Mouse (Mus musculus): ENCODE data around the gene Npff. TPM values are rescaled to one million over a fixed set of nuclear protein-coding genes. Genes with fewer than 3 reads are reported as not detected.
A peak's percentile ranks its signal among the peaks of the same experiment; 100 is the strongest.

Npff gene
- polyA plus RNA-seq, 1 experiment from 2014 or later: 7.1 TPM

GRCm38 (mm10) chr15:102517976-102518858, 6.5 kb downstream of the Npff start, which contains the start of gene Tarbp2:
Gene Tarbp2, plus strand, starts transcription at chr15:102518192.
- H3K36me3 ChIP-seq: peaks cover 24% of the 10 kb centered on the region
- peak; percentile 92 for ATAC-seq (ENCODE audit: low FRiP score)
- peaks cover 48% of the 10 kb centered on the region for H3K4me1 ChIP-seq (replicated peaks)
- peak within 1 kb of the TSS; percentile 89 for H3K9ac ChIP-seq
- H3K27me3 ChIP-seq: no peaks in the 10 kb centered on the region
- H3K4me3 ChIP-seq: peak within 1 kb of the TSS; percentile 71
- H3K4me2 ChIP-seq: peak within 1 kb of the TSS; percentile 75
- H3K9me3 ChIP-seq: no peaks in the 10 kb centered on the region
- peak within 1 kb of the TSS; percentile 99 for H3K27ac ChIP-seq
- under 1% methylated on average over 60 of the region's 60 CpGs for WGBS

GRCm38 (mm10) chr15:102517631-102517975, 7.1 kb downstream of the Npff start:
- H3K27ac ChIP-seq: peak overlapping the region; percentile 99
- H3K27me3 ChIP-seq: no peaks in the 10 kb centered on the region
- H3K9me3 ChIP-seq: no peaks in the 10 kb centered on the region
- H3K36me3 ChIP-seq: peaks cover 19% of the 10 kb centered on the region
- H3K9ac ChIP-seq: peak overlapping the region; percentile 89
- H3K4me1 ChIP-seq (replicated peaks): peaks cover 54% of the 10 kb centered on the region
- 0% methylated on average over 10 of the region's 10 CpGs for WGBS
- peak overlapping the region; percentile 71 for H3K4me3 ChIP-seq
- no peak for ATAC-seq (ENCODE audit: low FRiP score)
- peak overlapping the region; percentile 75 for H3K4me2 ChIP-seq

DNA sequence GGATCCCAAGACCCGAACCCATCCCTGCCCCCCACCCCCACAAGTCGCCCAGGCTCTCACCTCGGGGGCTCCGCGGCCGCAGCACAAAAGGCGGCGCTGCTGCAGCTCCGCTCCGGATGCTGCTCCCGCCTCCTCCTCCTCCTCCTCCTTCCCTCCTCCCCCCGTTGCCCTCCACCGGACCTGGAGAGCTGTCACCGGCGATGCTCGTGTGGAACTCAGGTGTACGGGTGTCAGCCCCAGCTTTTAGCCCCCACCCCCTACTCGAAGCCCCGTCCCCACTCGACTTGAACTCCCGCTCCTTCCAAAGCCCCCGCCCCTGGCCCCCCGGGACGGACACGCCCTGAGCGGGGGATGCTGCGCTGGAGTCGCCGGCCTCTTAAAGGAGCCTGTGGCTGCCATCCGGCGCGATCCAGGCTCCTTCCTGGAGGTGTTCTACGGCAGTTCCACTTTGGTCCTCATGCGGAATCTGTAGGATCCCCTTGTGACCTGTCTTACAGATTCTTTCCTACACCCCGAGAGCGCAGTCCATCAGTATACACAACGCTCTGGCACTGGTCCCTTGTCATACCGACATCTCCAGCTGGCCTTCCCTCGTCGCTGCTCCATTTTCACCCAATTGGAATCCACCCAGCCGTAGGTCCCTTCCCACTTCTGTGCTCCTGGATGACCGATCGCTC, 7.9 kb downstream of the Npff start, which contains the start of gene Map3k12:
Map3k12 (minus strand) TSS at position 337 of the 677 bp plus-strand sequence.
- peak within 1 kb of the TSS; percentile 99 for H3K27ac ChIP-seq
- peak within 1 kb of the TSS; percentile 75 for H3K4me2 ChIP-seq
- peaks cover 62% of the 10 kb centered on the region for H3K4me1 ChIP-seq (replicated peaks)
- under 1% methylated on average over 41 of the region's 43 CpGs for WGBS
- H3K27me3 ChIP-seq: no peaks in the 10 kb centered on the region
- H3K36me3 ChIP-seq: peaks cover 11% of the 10 kb centered on the region
- H3K9me3 ChIP-seq: no peaks in the 10 kb centered on the region
- H3K4me3 ChIP-seq: peak within 1 kb of the TSS; percentile 71
- peak; percentile 10 for ATAC-seq (ENCODE audit: low FRiP score)
- peak within 1 kb of the TSS; percentile 89 for H3K9ac ChIP-seq

- Histone ChIP-seq H3K9me3 (no peaks in the 10 kb centered on the region), H3K4me2 (peak overlapping the region; percentile 75), H3K9ac (peak overlapping the region; percentile 89), H3K36me3 (peaks cover 6% of the 10 kb centered on the region; the same call in 1 of the 2 replicates), H3K27ac (peak overlapping the region; percentile 99), H3K27me3 (no peaks in the 10 kb centered on the region), H3K4me3 (peak overlapping the region; percentile 71), H3K4me1 (replicated peaks) (peaks cover 68% of the 10 kb centered on the region)
- no peak; the same call in 1 of the 2 replicates for ATAC-seq (ENCODE audit: low FRiP score)
- 3% methylated on average over 12 of the region's 12 CpGs for WGBS
Observed at GRCm38 (mm10) chr15:102516293-102516692, 8.4 kb downstream of the Npff start.

- H3K4me1 ChIP-seq (replicated peaks): peaks cover 73% of the 10 kb centered on the region
- peak overlapping the region; percentile 99 for H3K27ac ChIP-seq
- no peaks in the 10 kb centered on the region for H3K9me3 ChIP-seq
- H3K9ac ChIP-seq: peak overlapping the region; percentile 89
- WGBS: 48% methylated on average over 4 of the region's 4 CpGs
- H3K4me2 ChIP-seq: peak overlapping the region; percentile 75
- peak overlapping the region; percentile 71 for H3K4me3 ChIP-seq
- peaks cover under 1% of the 10 kb centered on the region; the same call in 1 of the 2 replicates for H3K36me3 ChIP-seq
- ATAC-seq (ENCODE audit: low FRiP score): no peak
- no peaks in the 10 kb centered on the region for H3K27me3 ChIP-seq
Observed at GRCm38 (mm10) chr15:102515791-102516190, 9.0 kb downstream of the Npff start.

DNA sequence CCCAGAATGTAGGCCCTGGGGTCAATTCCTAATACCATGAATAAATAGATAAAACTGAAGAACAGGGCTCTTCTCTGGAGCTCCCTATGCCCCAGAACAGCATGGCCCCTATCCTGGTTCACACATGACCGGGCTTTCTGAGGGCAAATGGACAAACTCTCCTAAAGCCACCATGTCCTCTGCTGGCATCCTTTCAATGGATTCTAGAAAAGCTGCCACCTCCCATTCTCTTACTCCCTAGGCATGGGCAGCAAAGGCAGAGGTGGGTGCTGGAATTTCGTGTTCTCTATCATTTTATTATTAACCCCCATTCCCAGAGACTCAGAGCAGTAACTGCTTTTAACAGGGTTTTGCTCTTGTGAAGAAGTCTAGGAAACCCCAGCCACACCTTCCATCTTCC, 9.5 kb downstream of the Npff start:
- H3K4me3 ChIP-seq: peak overlapping the region; percentile 71
- no peaks in the 10 kb centered on the region for H3K36me3 ChIP-seq
- no peaks in the 10 kb centered on the region for H3K9me3 ChIP-seq
- H3K27me3 ChIP-seq: no peaks in the 10 kb centered on the region
- 89% methylated on average over 2 of the region's 2 CpGs for WGBS
- H3K9ac ChIP-seq: peak overlapping the region; percentile 89
- H3K4me2 ChIP-seq: peak overlapping the region; percentile 75
- ATAC-seq (ENCODE audit: low FRiP score): no peak
- 0 out of 2 replicates have a peak overlapping the region, but pooled peaks have one; percentile 99 for H3K27ac ChIP-seq
- peaks cover 70% of the 10 kb centered on the region for H3K4me1 ChIP-seq (replicated peaks)

GRCm38 (mm10) chr15:102513004-102513403, 11.7 kb downstream of the Npff start:
- no peak for ATAC-seq (ENCODE audit: low FRiP score)
- Histone ChIP-seq H3K4me3 (no peak overlapping the region), H3K27me3 (no peaks in the 10 kb centered on the region), H3K36me3 (peaks cover 5% of the 10 kb centered on the region; the same call in 1 of the 2 replicates), H3K4me2 (no peak overlapping the region), H3K4me1 (replicated peaks) (peaks cover 74% of the 10 kb centered on the region), H3K9ac (peak overlapping the region; percentile 43; the same call in 1 of the 2 replicates), H3K27ac (peak overlapping the region; percentile 92), H3K9me3 (no peaks in the 10 kb centered on the region)
- 76% methylated on average over 3 of the region's 3 CpGs for WGBS

GRCm38 (mm10) chr15:102512471-102512870, 12.3 kb downstream of the Npff start:
- Histone ChIP-seq H3K4me1 (replicated peaks) (peaks cover 74% of the 10 kb centered on the region), H3K27ac (peak overlapping the region; percentile 92), H3K27me3 (no peaks in the 10 kb centered on the region), H3K9ac (peak overlapping the region; percentile 81), H3K36me3 (peaks cover 10% of the 10 kb centered on the region), H3K4me3 (no peak overlapping the region), H3K4me2 (peak overlapping the region; percentile 80), H3K9me3 (no peaks in the 10 kb centered on the region)
- no peak for ATAC-seq (ENCODE audit: low FRiP score)

GRCm38 (mm10) chr15:102512010-102512409, 12.7 kb downstream of the Npff start:
- H3K36me3 ChIP-seq: peaks cover 12% of the 10 kb centered on the region
- H3K27me3 ChIP-seq: no peaks in the 10 kb centered on the region
- H3K27ac ChIP-seq: peak overlapping the region; percentile 92
- H3K4me1 ChIP-seq (replicated peaks): peaks cover 74% of the 10 kb centered on the region
- H3K9me3 ChIP-seq: no peaks in the 10 kb centered on the region
- peak overlapping the region; percentile 81 for H3K9ac ChIP-seq
- peak overlapping the region; percentile 62; the same call in 1 of the 2 replicates for H3K4me3 ChIP-seq
- H3K4me2 ChIP-seq: peak overlapping the region; percentile 80
- 20% methylated on average over 5 of the region's 5 CpGs for WGBS
- no peak for ATAC-seq (ENCODE audit: low FRiP score)

GRCm38 (mm10) chr15:102511285-102511833, 13.4 kb downstream of the Npff start:
- Histone ChIP-seq H3K4me2 (peak overlapping the region; percentile 80), H3K9ac (peak overlapping the region; percentile 81), H3K36me3 (peaks cover 12% of the 10 kb centered on the region), H3K4me3 (peak overlapping the region; percentile 62), H3K27me3 (no peaks in the 10 kb centered on the region), H3K27ac (peak overlapping the region; percentile 92), H3K4me1 (replicated peaks) (peaks cover 81% of the 10 kb centered on the region), H3K9me3 (no peaks in the 10 kb centered on the region)
- 4% methylated on average over 6 of the region's 6 CpGs for WGBS
- peak; percentile 9; the same call in 1 of the 2 replicates for ATAC-seq (ENCODE audit: low FRiP score)

- 4% methylated on average over 34 of the region's 34 CpGs for WGBS
Observed at GRCm38 (mm10) chr15:102510590-102511284, 14.0 kb downstream of the Npff start.

More at GRCm38 (mm10) chr15:102510590-102511284, 14.0 kb downstream of the Npff start:
- Histone ChIP-seq H3K4me2 (peak overlapping the region; percentile 80), H3K27me3 (no peaks in the 10 kb centered on the region), H3K9me3 (no peaks in the 10 kb centered on the region), H3K4me1 (replicated peaks) (peaks cover 75% of the 10 kb centered on the region), H3K27ac (peak overlapping the region; percentile 92), H3K36me3 (peaks cover 12% of the 10 kb centered on the region), H3K9ac (peak overlapping the region; percentile 81), H3K4me3 (peak overlapping the region; percentile 62)
- ATAC-seq (ENCODE audit: low FRiP score): peak; percentile 95

Data from hindbrain, embryonic 13.5 days (tissue).